Mouse (Mus musculus) thymus, adult 2 months (tissue): Measurements from ENCODE around the gene Gpr18.

Experiments
- CTCF ChIP-seq: fragments of 200-500 bp; IDR thresholded peaks from 2 replicates; pipeline ENCODE4 v1.5.1; 2012; ENCODE audit warnings: mild to moderate bottlenecking, control low read depth, low read length, moderate library complexity, borderline replicate concordance; ENCODE audit not compliant: control insufficient read depth, poor library complexity, insufficient read depth; ENCODE audit errors: extremely low read depth
- POLR2A ChIP-seq: fragments of 200-500 bp; IDR thresholded peaks from 2 replicates; pipeline ENCODE4 v1.6.1; 2012; ENCODE audit warnings: mild to moderate bottlenecking, low read length, control low read depth, moderate library complexity; ENCODE audit not compliant: control insufficient read depth, poor library complexity, insufficient read depth; ENCODE audit errors: extremely low read depth

- TF ChIP-seq CTCF = no peak
- no peak for TF ChIP-seq POLR2A
These were observed 438 bp downstream of the Gpr18 start for GRCm38 (mm10) chr14:121915143-121915542.
